Mouse (Mus musculus) midbrain, embryonic 15.5 days (tissue): ENCODE data around the gene Fam180a. TPM values are rescaled to one million over a fixed set of nuclear protein-coding genes. Genes with fewer than 3 reads are reported as not detected.

ENCODE experiments used
- ATAC-seq: fragments of 200-750 bp; cut with Nextera tagmentation; replicated peaks from 2 replicates; pipeline ENCODE4 v1.8.0; 2017; ENCODE audit warnings: moderate TSS enrichment
- H3K27ac ChIP-seq: fragments of 300-500 bp; sonication (generic); 2 replicates; pipeline ENCODE4 v1.5.1; 2015; ENCODE audit warnings: mild to moderate bottlenecking, inconsistent platforms
- H3K27me3 ChIP-seq: fragments of 300-500 bp; sonication (generic); replicated peaks from 2 replicates; pipeline ENCODE4 v1.6.1; 2015; ENCODE audit warnings: inconsistent platforms
- H3K36me3 ChIP-seq: fragments of 300-500 bp; sonication (generic); replicated peaks from 2 replicates; pipeline ENCODE4 v1.6.1; 2015; ENCODE audit warnings: inconsistent platforms
- H3K4me1 ChIP-seq: fragments of 300-500 bp; sonication (generic); 2 replicates; pipeline ENCODE4 v1.6.1; 2015; ENCODE audit warnings: inconsistent platforms
- H3K4me2 ChIP-seq: fragments of 300-500 bp; sonication (generic); 2 replicates; pipeline ENCODE4 v1.6.1; 2015; ENCODE audit warnings: inconsistent platforms, mild to moderate bottlenecking, moderate library complexity
- H3K4me3 ChIP-seq: fragments of 300-500 bp; sonication (generic); 2 replicates; pipeline ENCODE4 v1.5.1; 2015; ENCODE audit warnings: mild to moderate bottlenecking, inconsistent platforms
- H3K9ac ChIP-seq: fragments of 300-500 bp; sonication (generic); 2 replicates; pipeline ENCODE4 v1.6.1; 2015; ENCODE audit warnings: mild to moderate bottlenecking, inconsistent platforms
- H3K9me3 ChIP-seq: fragments of 300-500 bp; sonication (generic); 2 replicates; pipeline ENCODE4 v1.6.1; 2016; ENCODE audit warnings: inconsistent platforms
- WGBS: fragments of 180-500 bp; shearing (Covaris S2); methylation state at CpG from one replicate; pipeline ENCODE4 v1.1.7; 2015; ENCODE audit warnings: mixed read lengths; 5-methylcytosine and 5-hydroxymethylcytosine counted together
- polyA plus RNA-seq: library from polyadenylated mRNA; unstranded; fragments of >200 nt; fragmentation: Nextera tagmentation; extraction: Ambion mirVana; gene quantifications from 2 replicates; pipeline ENCODE4 v1.2.1, GENCODE M21; 2015

The Fam180a gene
- polyA plus RNA-seq, 1 experiment from 2014 or later, result 1.7 TPM

DNA sequence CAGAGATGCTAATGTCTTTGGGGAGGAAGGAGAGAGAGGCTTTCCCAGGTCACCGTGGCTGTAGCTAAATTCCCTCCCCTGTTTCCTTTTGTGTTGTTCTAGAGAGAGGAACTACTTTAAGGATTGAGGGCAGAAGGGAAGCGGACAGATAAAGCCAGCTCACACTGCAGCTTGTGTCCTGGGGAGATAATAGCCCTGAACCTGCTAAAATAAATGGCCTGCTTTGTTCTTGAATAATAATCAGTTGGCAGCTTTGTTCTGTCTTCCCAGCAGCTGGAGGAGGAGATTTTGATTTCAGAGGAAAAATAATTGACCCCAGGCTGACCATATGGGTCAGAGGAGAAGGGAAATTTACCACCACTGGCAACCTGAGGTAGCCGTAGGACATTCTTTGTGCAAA is 12.7 kb upstream of the Fam180a start:
- Histone ChIP-seq H3K9ac (no peak overlapping the region), H3K4me3 (no peak overlapping the region), H3K27me3 (no peaks in the 10 kb centered on the region), H3K4me1 (peaks cover 5% of the 10 kb centered on the region; the same call in 1 of the 2 replicates), H3K36me3 (no peaks in the 10 kb centered on the region), H3K4me2 (no peak overlapping the region), H3K27ac (no peak overlapping the region), H3K9me3 (no peaks in the 10 kb centered on the region)
- WGBS, result 14% methylated on average over 3 of the region's 3 CpGs
- no peak for ATAC-seq

DNA sequence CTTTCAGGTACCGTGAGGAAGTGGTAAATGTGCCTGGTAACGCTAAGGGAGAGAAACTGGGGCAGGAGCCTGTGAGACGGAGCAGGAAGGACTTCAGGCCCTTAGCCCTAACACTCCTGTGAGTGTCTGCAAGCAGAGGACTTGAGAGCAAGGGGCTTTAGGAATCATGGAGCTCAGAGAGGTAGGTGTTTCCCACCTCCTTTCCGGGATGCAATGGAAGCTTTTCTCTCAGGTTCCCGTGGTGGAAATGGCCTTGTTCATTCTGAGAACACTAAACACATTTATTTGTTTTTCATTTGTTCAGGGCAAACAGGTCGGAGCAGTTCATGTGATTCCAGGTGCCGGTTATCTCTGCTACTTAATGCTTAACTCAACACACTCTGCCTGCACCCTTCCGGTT is 11.9 kb upstream of the Fam180a start:
- no peak overlapping the region for H3K9ac ChIP-seq
- no peaks in the 10 kb centered on the region for H3K36me3 ChIP-seq
- WGBS, result 79% methylated on average over 8 of the region's 8 CpGs
- H3K4me2 ChIP-seq, result no peak overlapping the region
- no peaks in the 10 kb centered on the region for H3K27me3 ChIP-seq
- peaks cover 5% of the 10 kb centered on the region; the same call in 1 of the 2 replicates for H3K4me1 ChIP-seq
- H3K9me3 ChIP-seq, result no peaks in the 10 kb centered on the region
- no peak for ATAC-seq
- no peak overlapping the region for H3K4me3 ChIP-seq
- H3K27ac ChIP-seq, result no peak overlapping the region

DNA sequence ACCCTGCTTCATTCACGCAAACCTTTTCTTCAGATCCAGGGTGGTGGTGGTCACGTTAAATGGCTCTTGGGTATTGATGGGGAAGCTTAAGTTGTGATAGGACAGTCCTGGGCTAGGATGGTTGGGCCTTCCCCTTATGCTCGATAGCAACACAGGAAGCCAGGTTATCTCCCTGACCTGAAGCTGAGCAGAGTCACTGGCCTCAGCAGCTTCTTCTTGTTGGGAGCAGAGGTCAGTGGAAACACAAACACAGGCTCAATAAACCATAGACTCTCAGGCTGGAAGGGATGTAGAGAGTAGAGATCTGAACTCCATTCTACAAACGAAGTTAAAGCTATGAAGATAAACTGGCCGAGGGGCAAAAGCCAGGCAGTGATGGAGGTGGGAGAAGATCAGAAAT is 9.5 kb upstream of the Fam180a start:
- H3K9ac ChIP-seq, result no peak overlapping the region
- WGBS, result 86% methylated on average over 5 of the region's 5 CpGs
- H3K27ac ChIP-seq, result no peak overlapping the region
- no peaks in the 10 kb centered on the region for H3K9me3 ChIP-seq
- H3K4me3 ChIP-seq, result no peak overlapping the region
- H3K27me3 ChIP-seq, result no peaks in the 10 kb centered on the region
- H3K4me2 ChIP-seq, result no peak overlapping the region
- H3K36me3 ChIP-seq, result no peaks in the 10 kb centered on the region
- H3K4me1 ChIP-seq, result peaks cover 5% of the 10 kb centered on the region; the same call in 1 of the 2 replicates
- no peak for ATAC-seq

DNA sequence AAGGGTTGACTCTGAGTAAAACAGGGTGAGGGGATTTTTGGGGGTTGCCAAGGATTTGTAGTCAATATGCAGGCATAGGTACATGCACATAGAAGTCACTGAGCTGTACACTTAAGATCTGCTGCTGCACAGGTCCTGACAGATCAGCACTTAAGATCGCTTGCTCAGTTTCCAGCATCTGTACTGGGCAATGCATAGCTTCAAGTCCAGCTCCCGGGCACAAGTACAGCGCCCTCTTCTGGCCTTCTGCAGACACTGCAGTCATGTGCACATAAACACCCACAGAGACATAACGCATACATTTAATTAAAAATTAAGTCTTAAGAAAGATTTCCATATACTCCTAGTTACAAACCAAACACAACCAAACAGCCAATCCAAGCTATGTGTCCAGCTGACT is 8.3 kb upstream of the Fam180a start:
- no peak overlapping the region for H3K27ac ChIP-seq
- H3K9me3 ChIP-seq, result no peaks in the 10 kb centered on the region
- ATAC-seq, result no peak
- no peaks in the 10 kb centered on the region for H3K36me3 ChIP-seq
- H3K9ac ChIP-seq, result no peak overlapping the region
- H3K27me3 ChIP-seq, result no peaks in the 10 kb centered on the region
- H3K4me3 ChIP-seq, result no peak overlapping the region
- H3K4me1 ChIP-seq, result peaks cover 5% of the 10 kb centered on the region; the same call in 1 of the 2 replicates
- H3K4me2 ChIP-seq, result no peak overlapping the region
- WGBS, result 74% methylated on average over 4 of the region's 4 CpGs

DNA sequence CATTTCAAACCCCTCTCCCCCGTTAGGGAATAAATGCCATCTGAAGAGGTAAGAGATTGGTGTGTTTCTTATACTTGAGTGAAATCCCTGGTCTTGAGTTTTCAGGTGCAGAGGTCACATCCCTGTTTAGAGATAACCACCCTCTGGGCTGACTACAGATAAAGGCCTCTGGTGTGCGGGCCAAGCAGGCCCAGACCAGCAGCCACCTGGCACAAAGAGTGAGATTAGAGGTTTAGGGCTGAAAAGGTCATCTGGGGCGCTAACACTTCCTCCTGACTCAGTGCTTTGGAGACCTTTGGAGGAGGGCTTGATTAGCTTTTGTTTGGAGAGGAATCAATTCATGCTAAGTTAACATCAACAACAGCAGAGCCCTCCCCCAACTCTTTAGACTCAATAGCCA is 7.7 kb upstream of the Fam180a start:
- no peak overlapping the region for H3K27ac ChIP-seq
- no peak overlapping the region for H3K9ac ChIP-seq
- no peak overlapping the region for H3K4me3 ChIP-seq
- ATAC-seq, result no peak
- no peaks in the 10 kb centered on the region for H3K9me3 ChIP-seq
- peaks cover 3% of the 10 kb centered on the region; the same call in 1 of the 2 replicates for H3K4me1 ChIP-seq
- 25% methylated on average over 3 of the region's 3 CpGs for WGBS
- H3K36me3 ChIP-seq, result no peaks in the 10 kb centered on the region
- no peaks in the 10 kb centered on the region for H3K27me3 ChIP-seq
- H3K4me2 ChIP-seq, result no peak overlapping the region

DNA sequence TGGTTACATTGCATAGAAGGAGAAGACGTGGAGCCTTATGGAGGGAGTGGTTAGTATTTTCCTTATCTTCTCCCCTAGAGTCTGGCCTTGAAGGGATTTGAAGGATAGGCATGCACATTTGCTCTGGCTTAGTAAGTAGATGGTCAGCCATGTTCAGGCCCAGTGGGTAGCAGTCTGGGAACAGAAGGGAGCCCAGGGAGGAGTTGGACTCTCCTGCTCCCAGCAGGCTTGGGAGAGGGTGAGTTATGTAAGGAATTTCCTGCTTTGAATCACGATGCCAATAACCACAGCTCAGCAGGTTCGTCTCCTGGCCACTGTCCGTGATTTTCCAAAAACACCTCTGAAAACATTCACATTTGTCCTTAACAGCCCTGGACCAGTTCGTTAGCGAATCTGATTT is 4.9 kb upstream of the Fam180a start:
- Histone ChIP-seq H3K9me3 (no peaks in the 10 kb centered on the region), H3K4me3 (no peak overlapping the region), H3K36me3 (no peaks in the 10 kb centered on the region), H3K9ac (no peak overlapping the region), H3K27me3 (no peaks in the 10 kb centered on the region), H3K4me2 (no peak overlapping the region), H3K27ac (no peak overlapping the region), H3K4me1 (no peaks in the 10 kb centered on the region)
- no peak for ATAC-seq
- WGBS, result 71% methylated on average over 6 of the region's 6 CpGs

DNA sequence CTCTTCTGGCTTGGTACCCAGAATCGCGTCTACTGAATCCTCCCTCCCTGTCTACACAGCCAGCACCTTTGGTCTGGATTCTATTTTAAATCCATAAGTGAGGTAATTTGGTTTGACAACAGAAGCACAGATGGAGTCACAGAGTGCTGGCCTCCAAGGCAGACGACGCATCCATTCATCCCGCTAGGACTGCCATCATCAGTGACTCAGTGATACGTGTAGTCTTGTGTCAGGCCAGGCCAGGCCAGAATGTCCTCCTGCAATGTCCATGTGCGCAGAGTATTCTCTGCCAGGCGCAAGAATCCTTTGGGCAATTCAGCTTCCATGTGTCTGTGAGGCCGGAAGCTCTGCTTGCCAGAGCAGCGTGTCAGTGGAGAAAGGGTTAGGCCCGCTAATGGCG is 4.0 kb upstream of the Fam180a start:
- Histone ChIP-seq H3K27ac (no peak overlapping the region), H3K27me3 (no peaks in the 10 kb centered on the region), H3K4me1 (no peaks in the 10 kb centered on the region), H3K36me3 (no peaks in the 10 kb centered on the region), H3K9ac (no peak overlapping the region), H3K4me2 (no peak overlapping the region), H3K4me3 (no peak overlapping the region), H3K9me3 (no peaks in the 10 kb centered on the region)
- ATAC-seq, result no peak
- 95% methylated on average over 12 of the region's 12 CpGs for WGBS

DNA sequence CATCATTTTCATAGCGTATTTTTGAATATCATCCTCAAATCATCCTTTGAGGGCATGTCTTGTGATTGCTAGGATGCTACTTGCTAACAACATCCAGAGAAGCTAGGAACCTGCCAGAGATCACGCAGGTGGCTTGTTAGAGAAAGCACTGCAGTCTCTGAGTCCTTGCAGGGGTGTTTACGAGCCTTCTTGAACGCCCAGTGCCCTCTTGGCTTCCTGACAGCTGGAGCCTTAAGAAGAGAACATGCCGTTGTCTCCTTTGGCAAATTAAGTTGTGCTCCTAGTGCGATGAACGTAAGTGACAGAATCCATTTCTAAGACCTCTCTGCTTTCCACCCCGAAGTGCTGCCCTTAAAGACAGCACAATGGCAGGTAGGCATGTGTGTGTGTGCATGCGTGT is 1.6 kb downstream of the Fam180a start:
- no peak overlapping the region for H3K4me2 ChIP-seq
- no peaks in the 10 kb centered on the region for H3K9me3 ChIP-seq
- 64% methylated on average over 9 of the region's 9 CpGs for WGBS
- H3K9ac ChIP-seq, result no peak overlapping the region
- H3K36me3 ChIP-seq, result no peaks in the 10 kb centered on the region
- H3K4me1 ChIP-seq, result no peaks in the 10 kb centered on the region
- no peak overlapping the region for H3K4me3 ChIP-seq
- no peak overlapping the region for H3K27ac ChIP-seq
- ATAC-seq, result no peak
- H3K27me3 ChIP-seq, result no peaks in the 10 kb centered on the region

DNA sequence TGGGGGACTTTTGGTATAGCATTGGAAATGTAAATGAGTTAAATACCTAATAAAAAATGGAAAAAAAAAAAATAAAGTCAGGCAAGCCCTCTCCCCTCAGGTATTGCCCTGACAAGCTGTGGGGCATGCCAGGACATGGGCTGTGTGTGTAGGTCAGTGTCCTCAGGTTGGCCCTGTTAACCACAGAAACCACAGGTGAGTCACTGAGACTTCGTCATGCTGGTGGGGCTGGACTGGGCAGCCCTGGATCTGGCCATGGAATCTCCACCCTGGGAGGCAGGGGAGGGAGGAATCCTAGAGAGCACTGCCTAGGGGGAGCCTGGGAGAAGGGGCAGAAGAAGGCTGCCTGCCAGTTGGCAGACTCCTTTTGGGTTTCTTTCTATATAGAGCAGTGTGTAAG is 2.9 kb downstream of the Fam180a start:
- no peak overlapping the region for H3K27ac ChIP-seq
- no peaks in the 10 kb centered on the region for H3K9me3 ChIP-seq
- H3K4me3 ChIP-seq, result no peak overlapping the region
- H3K27me3 ChIP-seq, result no peaks in the 10 kb centered on the region
- no peaks in the 10 kb centered on the region for H3K4me1 ChIP-seq
- 91% methylated on average over 1 of the region's 1 CpGs for WGBS
- no peak overlapping the region for H3K4me2 ChIP-seq
- H3K36me3 ChIP-seq, result no peaks in the 10 kb centered on the region
- no peak for ATAC-seq
- no peak overlapping the region for H3K9ac ChIP-seq

DNA sequence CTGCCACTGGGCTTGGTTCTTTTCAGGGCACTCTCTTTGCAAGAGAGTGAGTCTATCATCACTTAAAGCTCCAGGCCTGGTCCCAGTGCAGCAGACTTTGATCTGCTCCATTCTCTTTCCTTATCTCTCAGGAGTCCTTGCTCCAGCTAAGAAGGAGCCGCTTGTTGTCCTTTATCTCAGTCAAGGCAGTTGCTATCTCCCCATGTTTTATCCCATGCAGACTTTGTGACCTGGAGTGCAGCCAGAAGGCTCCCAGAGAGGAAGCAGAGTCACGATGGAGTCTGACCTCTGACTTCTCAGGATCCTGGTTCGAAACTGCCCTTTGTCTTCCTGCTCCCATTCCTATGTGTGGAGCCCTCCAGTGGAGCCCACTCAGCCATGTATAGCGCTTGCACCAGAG is 4.8 kb downstream of the Fam180a start:
- ATAC-seq, result no peak

DNA sequence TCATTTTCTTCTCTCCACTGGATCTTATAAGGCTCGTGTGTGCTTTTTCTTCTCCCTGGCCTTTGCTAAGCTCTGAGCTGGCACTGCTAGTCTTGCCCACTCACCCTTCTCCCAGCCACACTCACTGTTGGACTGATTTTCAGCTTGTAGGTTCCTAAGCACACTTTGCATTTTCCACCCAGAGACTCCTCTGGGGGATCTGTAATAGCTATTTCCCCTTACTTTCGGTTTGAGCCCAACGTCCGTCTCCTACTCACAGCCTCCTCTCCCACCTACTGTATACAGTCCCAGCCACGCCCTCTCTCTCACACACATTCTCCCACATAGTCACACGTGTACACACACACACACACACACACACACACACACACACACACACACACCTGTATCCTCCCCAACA is 6.1 kb downstream of the Fam180a start:
- H3K4me1 ChIP-seq, result no peaks in the 10 kb centered on the region
- H3K9ac ChIP-seq, result no peak overlapping the region
- H3K9me3 ChIP-seq, result no peaks in the 10 kb centered on the region
- no peak overlapping the region for H3K4me2 ChIP-seq
- no peaks in the 10 kb centered on the region for H3K27me3 ChIP-seq
- no peak overlapping the region for H3K27ac ChIP-seq
- no peak for ATAC-seq
- no peaks in the 10 kb centered on the region for H3K36me3 ChIP-seq
- WGBS, result 81% methylated on average over 6 of the region's 6 CpGs
- no peak overlapping the region for H3K4me3 ChIP-seq

More for the DNA sequence above, 4.8 kb downstream of the Fam180a start:
- no peak overlapping the region for H3K9ac ChIP-seq
- 95% methylated on average over 4 of the region's 4 CpGs for WGBS
- H3K27ac ChIP-seq, result no peak overlapping the region
- no peaks in the 10 kb centered on the region for H3K9me3 ChIP-seq
- no peaks in the 10 kb centered on the region for H3K4me1 ChIP-seq
- no peak overlapping the region for H3K4me3 ChIP-seq
- H3K36me3 ChIP-seq, result no peaks in the 10 kb centered on the region
- H3K27me3 ChIP-seq, result no peaks in the 10 kb centered on the region
- H3K4me2 ChIP-seq, result no peak overlapping the region

DNA sequence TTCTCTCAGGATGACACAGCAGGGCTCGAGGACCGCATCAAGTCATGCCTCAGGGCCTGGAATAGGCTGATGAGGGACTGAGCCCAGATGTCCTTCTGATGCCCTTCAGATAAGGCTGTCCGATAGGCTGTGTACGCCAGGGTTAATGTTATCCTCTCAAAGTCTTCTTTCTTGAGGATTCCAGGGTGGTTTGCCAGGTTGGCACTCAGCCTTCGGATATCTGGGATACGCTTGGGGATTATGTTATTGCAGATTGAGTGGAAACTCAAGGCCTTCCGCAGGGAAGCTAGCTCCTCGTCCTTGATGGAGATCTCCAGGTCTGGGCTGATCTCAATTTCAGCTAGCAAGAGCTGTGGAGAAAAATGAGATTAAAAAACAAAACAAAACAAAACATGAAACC is 12.4 kb downstream of the Fam180a start:
- H3K4me1 ChIP-seq, result no peaks in the 10 kb centered on the region
- no peak overlapping the region for H3K9ac ChIP-seq
- no peak overlapping the region for H3K4me3 ChIP-seq
- H3K27me3 ChIP-seq, result no peaks in the 10 kb centered on the region
- ATAC-seq, result no peak
- H3K36me3 ChIP-seq, result no peaks in the 10 kb centered on the region
- 96% methylated on average over 8 of the region's 8 CpGs for WGBS
- H3K9me3 ChIP-seq, result no peaks in the 10 kb centered on the region
- H3K27ac ChIP-seq, result no peak overlapping the region
- no peak overlapping the region for H3K4me2 ChIP-seq

DNA sequence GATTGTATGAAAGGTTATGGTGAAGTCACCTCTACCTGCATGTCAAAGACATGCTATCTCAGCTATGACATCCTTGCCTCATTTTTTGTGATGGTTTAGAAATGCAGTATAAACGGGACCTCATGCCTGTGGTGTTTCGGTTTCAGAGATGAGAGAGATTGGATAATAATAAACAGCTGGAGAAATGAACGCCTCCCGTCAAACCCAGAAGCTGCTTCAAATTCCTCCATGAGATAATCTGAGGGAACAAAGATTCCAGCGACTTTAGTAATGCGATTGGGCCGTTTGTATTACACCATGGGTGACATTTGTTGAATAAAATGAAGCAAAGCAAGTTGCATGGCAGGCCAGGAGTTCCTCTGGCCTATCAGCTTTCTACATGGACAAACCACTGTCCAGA is 16.5 kb downstream of the Fam180a start:
- Histone ChIP-seq H3K9ac (no peak overlapping the region), H3K36me3 (no peaks in the 10 kb centered on the region), H3K27ac (no peak overlapping the region), H3K4me2 (no peak overlapping the region), H3K27me3 (no peaks in the 10 kb centered on the region), H3K4me3 (no peak overlapping the region), H3K4me1 (no peaks in the 10 kb centered on the region), H3K9me3 (no peaks in the 10 kb centered on the region)
- no peak for ATAC-seq
- WGBS, result 79% methylated on average over 7 of the region's 7 CpGs

DNA sequence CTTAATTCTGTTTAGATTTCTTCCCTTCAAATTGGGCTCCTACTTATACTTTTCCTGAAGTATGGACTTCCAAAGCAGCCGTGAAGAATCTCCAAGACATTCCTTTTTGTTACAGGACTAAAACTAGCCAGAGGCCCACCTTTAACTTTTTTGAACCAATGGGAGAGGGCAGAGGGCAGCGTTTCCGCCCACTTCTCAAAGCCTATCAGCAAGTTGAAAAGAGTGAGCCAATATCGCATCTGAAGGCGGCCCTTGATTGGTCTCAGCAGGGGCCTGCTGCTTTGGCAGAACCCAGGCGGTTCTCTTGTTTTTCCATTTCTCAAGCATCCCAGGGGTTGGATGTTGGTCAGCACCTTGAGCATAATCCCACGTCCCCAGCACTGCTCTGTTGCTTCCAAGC is 17.9 kb downstream of the Fam180a start, which contains the start of gene Slc13a4:
Gene Slc13a4, minus strand, starts transcription at position 95 of the 400 bp plus-strand sequence.
- no peaks in the 10 kb centered on the region for H3K36me3 ChIP-seq
- no peak within 1 kb of the TSS for H3K27ac ChIP-seq
- ATAC-seq, result no peak
- no peak within 1 kb of the TSS for H3K4me2 ChIP-seq
- H3K9me3 ChIP-seq, result no peaks in the 10 kb centered on the region
- 17% methylated on average over 7 of the region's 7 CpGs for WGBS
- H3K9ac ChIP-seq, result no peak within 1 kb of the TSS
- H3K4me1 ChIP-seq, result no peaks in the 10 kb centered on the region
- no peaks in the 10 kb centered on the region for H3K27me3 ChIP-seq
- H3K4me3 ChIP-seq, result no peak within 1 kb of the TSS
